Mouse (Mus musculus) neural tube, embryonic 15.5 days (tissue): ENCODE data around the gene Tet2. TPM values are rescaled to one million over a fixed set of nuclear protein-coding genes. Genes with fewer than 3 reads are reported as not detected.

Source experiments
- ATAC-seq: fragments of 200-750 bp; cut with Nextera tagmentation; 2 replicates; pipeline ENCODE4 v1.8.0; 2017; ENCODE audit warnings: mild to moderate bottlenecking, moderate TSS enrichment, moderate library complexity; ENCODE audit not compliant: low FRiP score
- H3K27ac ChIP-seq: fragments of 300-500 bp; sonication (generic); replicated peaks from 2 replicates; pipeline ENCODE4 v1.5.1; 2015; ENCODE audit warnings: mild to moderate bottlenecking, inconsistent platforms
- H3K27me3 ChIP-seq: fragments of 300-500 bp; sonication (generic); replicated peaks from 2 replicates; pipeline ENCODE4 v1.6.1; 2015; ENCODE audit warnings: inconsistent platforms
- H3K36me3 ChIP-seq: fragments of 300-500 bp; sonication (generic); 2 replicates; pipeline ENCODE4 v1.6.1; 2015; ENCODE audit warnings: inconsistent platforms
- H3K4me1 ChIP-seq: fragments of 300-500 bp; sonication (generic); 2 replicates; pipeline ENCODE4 v1.6.1; 2015; ENCODE audit warnings: inconsistent platforms
- H3K4me2 ChIP-seq: fragments of 300-500 bp; sonication (generic); 2 replicates; pipeline ENCODE4 v1.6.1; 2015; ENCODE audit warnings: inconsistent platforms, mild to moderate bottlenecking, moderate library complexity
- H3K4me3 ChIP-seq: fragments of 300-500 bp; sonication (generic); replicated peaks from 2 replicates; pipeline ENCODE4 v1.5.1; 2015; ENCODE audit warnings: mild to moderate bottlenecking, inconsistent platforms
- H3K9ac ChIP-seq: fragments of 300-500 bp; sonication (generic); replicated peaks from 2 replicates; pipeline ENCODE4 v1.6.1; 2015; ENCODE audit warnings: mild to moderate bottlenecking, inconsistent platforms
- H3K9me3 ChIP-seq: fragments of 300-500 bp; sonication (generic); replicated peaks from 2 replicates; pipeline ENCODE4 v1.6.1; 2016; ENCODE audit warnings: inconsistent platforms
- WGBS: fragments of 180-500 bp; shearing (Covaris S2); methylation state at CpG from one replicate; pipeline ENCODE4 v1.1.7; 2015; ENCODE audit warnings: mixed read lengths; 5-methylcytosine and 5-hydroxymethylcytosine counted together
- polyA plus RNA-seq: library from polyadenylated mRNA; unstranded; fragments of >200 nt; fragmentation: Nextera tagmentation; extraction: Ambion mirVana; gene quantifications from 2 replicates; pipeline ENCODE4 v1.2.1, GENCODE M21; 2015

Gene Tet2
- polyA plus RNA-seq, 1 experiment from 2014 or later, result 15.2 TPM

- Histone ChIP-seq H3K9ac (no peak overlapping the region), H3K4me2 (no peak overlapping the region), H3K27me3 (no peaks in the 10 kb centered on the region), H3K27ac (no peak overlapping the region), H3K9me3 (no peaks in the 10 kb centered on the region), H3K4me3 (no peak overlapping the region), H3K4me1 (peaks cover 9% of the 10 kb centered on the region; the same call in 1 of the 2 replicates), H3K36me3 (peaks cover 9% of the 10 kb centered on the region; the same call in 1 of the 2 replicates)
- WGBS, result 96% methylated on average over 12 of the region's 12 CpGs
- no peak for ATAC-seq
Measured at GRCm38 (mm10) chr3:133514290-133514689, 30.6 kb downstream of the Tet2 start.

DNA sequence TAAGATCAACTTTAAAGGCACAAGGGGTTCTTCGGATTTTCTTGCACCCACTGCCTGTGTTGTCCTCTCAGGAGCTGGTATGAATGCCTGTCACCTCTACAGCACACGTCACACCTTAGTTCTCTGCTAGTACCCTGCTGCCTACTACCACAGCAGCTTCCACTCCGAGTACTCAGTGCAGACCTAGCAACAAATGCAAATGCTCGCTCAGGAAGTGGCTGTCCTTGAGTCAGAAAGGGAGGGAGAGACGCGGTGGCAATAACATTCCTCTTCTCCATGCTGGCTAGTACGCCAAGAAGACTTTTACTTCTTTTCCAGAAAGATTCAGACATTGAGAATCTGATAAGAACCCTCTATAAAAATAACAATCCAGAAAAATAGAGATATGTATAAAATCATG, 31.5 kb downstream of the Tet2 start:
- Histone ChIP-seq H3K4me3 (no peak overlapping the region), H3K4me1 (peaks cover 9% of the 10 kb centered on the region; the same call in 1 of the 2 replicates), H3K4me2 (no peak overlapping the region), H3K9ac (no peak overlapping the region), H3K27ac (no peak overlapping the region), H3K36me3 (peaks cover 9% of the 10 kb centered on the region; the same call in 1 of the 2 replicates), H3K27me3 (no peaks in the 10 kb centered on the region), H3K9me3 (no peaks in the 10 kb centered on the region)
- 85% methylated on average over 7 of the region's 7 CpGs for WGBS
- no peak for ATAC-seq

DNA sequence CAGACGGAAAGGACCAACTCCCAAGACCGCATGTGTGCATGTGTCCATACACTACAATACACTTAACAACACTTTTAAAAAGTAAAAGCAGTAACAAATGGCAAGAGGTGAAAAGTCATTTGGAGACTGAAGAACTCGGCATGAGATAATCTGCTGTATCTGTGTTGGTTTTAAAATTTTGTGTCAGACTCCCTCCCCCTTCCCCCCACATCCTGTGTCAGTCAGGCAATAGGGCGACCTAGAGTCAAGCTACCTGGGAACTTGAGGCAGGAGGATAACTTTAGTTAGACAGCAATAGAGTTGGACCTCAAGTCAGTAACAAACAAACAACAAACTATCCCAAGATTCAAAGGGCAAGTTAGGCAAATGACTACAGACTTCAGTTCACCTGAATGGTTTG, 34.6 kb downstream of the Tet2 start:
- no peak for ATAC-seq
- WGBS, result 90% methylated on average over 4 of the region's 4 CpGs
- Histone ChIP-seq H3K9me3 (no peaks in the 10 kb centered on the region), H3K27me3 (no peaks in the 10 kb centered on the region), H3K36me3 (peaks cover 9% of the 10 kb centered on the region; the same call in 1 of the 2 replicates), H3K4me1 (no peaks in the 10 kb centered on the region), H3K4me3 (no peak overlapping the region), H3K4me2 (no peak overlapping the region), H3K27ac (no peak overlapping the region), H3K9ac (no peak overlapping the region)

DNA sequence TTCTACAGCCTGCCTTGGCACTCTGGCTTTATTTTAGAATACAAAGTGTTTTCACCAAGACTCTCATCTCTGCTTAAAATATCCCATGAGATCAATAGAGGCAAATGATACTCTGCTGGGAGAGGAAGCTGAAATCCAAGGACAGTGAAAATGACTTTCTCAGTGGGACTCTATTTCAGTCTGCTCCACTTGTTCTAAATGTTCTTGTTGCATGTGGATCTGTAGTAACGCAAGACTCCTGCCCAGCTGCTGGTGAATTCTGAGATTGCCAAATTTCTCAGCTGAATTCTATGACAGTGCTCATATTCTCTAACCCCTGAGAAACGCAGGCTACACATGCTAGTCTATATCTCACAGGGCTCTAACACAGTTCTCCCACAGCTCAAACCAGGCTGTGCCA, 35.1 kb downstream of the Tet2 start:
- no peak for ATAC-seq
- 62% methylated on average over 2 of the region's 2 CpGs for WGBS
- no peak overlapping the region for H3K4me2 ChIP-seq
- H3K4me1 ChIP-seq, result no peaks in the 10 kb centered on the region
- H3K27me3 ChIP-seq, result no peaks in the 10 kb centered on the region
- H3K27ac ChIP-seq, result no peak overlapping the region
- H3K9ac ChIP-seq, result no peak overlapping the region
- no peaks in the 10 kb centered on the region for H3K9me3 ChIP-seq
- no peak overlapping the region for H3K4me3 ChIP-seq
- peaks cover 9% of the 10 kb centered on the region; the same call in 1 of the 2 replicates for H3K36me3 ChIP-seq

DNA sequence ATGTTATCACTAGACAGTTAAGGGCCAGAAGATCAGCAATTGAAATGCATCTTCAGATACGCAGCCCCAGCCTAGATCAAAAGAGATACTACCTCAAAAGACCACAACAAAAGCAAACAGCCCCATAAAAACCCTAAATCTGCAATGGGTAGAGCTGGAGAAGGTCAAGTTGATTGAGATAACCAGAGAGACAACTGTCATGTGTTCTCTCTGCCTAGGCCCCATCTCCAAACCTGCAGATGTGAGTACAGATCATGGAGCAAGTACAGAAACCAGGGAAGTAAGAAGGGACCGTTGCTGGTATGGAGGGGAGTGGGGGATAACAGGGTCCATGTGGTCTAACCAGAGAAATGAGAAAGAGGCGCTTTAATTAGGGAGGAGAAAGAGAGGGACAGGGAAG, 36.1 kb downstream of the Tet2 start:
- Histone ChIP-seq H3K9ac (no peak overlapping the region), H3K27me3 (no peaks in the 10 kb centered on the region), H3K4me1 (no peaks in the 10 kb centered on the region), H3K27ac (no peak overlapping the region), H3K36me3 (peaks cover 9% of the 10 kb centered on the region; the same call in 1 of the 2 replicates), H3K4me2 (no peak overlapping the region), H3K9me3 (no peaks in the 10 kb centered on the region), H3K4me3 (no peak overlapping the region)
- 89% methylated on average over 3 of the region's 3 CpGs for WGBS
- ATAC-seq, result no peak

- no peaks in the 10 kb centered on the region for H3K9me3 ChIP-seq
- H3K9ac ChIP-seq, result no peak overlapping the region
- H3K27me3 ChIP-seq, result no peaks in the 10 kb centered on the region
- H3K4me1 ChIP-seq, result no peaks in the 10 kb centered on the region
- 37% methylated on average over 9 of the region's 9 CpGs for WGBS
- no peaks in the 10 kb centered on the region for H3K36me3 ChIP-seq
- H3K4me3 ChIP-seq, result no peak overlapping the region
- H3K27ac ChIP-seq, result no peak overlapping the region
- ATAC-seq, result no peak
- no peak overlapping the region for H3K4me2 ChIP-seq
Measured at GRCm38 (mm10) chr3:133506289-133506954, 38.5 kb downstream of the Tet2 start.

GRCm38 (mm10) chr3:133496953-133497352, 48.0 kb downstream of the Tet2 start:
- ATAC-seq, result peak; percentile 91
- H3K4me2 ChIP-seq, result no peak overlapping the region

GRCm38 (mm10) chr3:133491370-133491769, 53.6 kb downstream of the Tet2 start:
- no peaks in the 10 kb centered on the region for H3K9me3 ChIP-seq
- H3K27ac ChIP-seq, result no peak overlapping the region
- no peak overlapping the region for H3K4me3 ChIP-seq
- H3K27me3 ChIP-seq, result no peaks in the 10 kb centered on the region
- no peak overlapping the region for H3K9ac ChIP-seq
- H3K4me1 ChIP-seq, result no peaks in the 10 kb centered on the region
- ATAC-seq, result no peak
- H3K4me2 ChIP-seq, result no peak overlapping the region
- H3K36me3 ChIP-seq, result peaks cover 22% of the 10 kb centered on the region
- WGBS, result 75% methylated on average over 2 of the region's 2 CpGs

More at GRCm38 (mm10) chr3:133496953-133497352, 48.0 kb downstream of the Tet2 start:
- Histone ChIP-seq H3K9me3 (no peaks in the 10 kb centered on the region), H3K27ac (no peak overlapping the region), H3K27me3 (no peaks in the 10 kb centered on the region), H3K4me1 (0 out of 2 replicates have a peak, but pooled peaks cover 2% of the 10 kb centered on the region), H3K36me3 (no peaks in the 10 kb centered on the region), H3K9ac (no peak overlapping the region), H3K4me3 (no peak overlapping the region)
- 54% methylated on average over 7 of the region's 7 CpGs for WGBS

- Histone ChIP-seq H3K27me3 (no peaks in the 10 kb centered on the region), H3K4me1 (no peaks in the 10 kb centered on the region), H3K4me2 (no peak overlapping the region), H3K4me3 (no peak overlapping the region), H3K9me3 (no peaks in the 10 kb centered on the region), H3K36me3 (peaks cover 42% of the 10 kb centered on the region), H3K9ac (no peak overlapping the region), H3K27ac (no peak overlapping the region)
- no peak for ATAC-seq
- WGBS, result 91% methylated on average over 13 of the region's 13 CpGs
Measured at GRCm38 (mm10) chr3:133488022-133488725, 56.8 kb downstream of the Tet2 start.

- Histone ChIP-seq H3K4me2 (no peak overlapping the region), H3K4me1 (no peaks in the 10 kb centered on the region), H3K4me3 (no peak overlapping the region), H3K9me3 (no peaks in the 10 kb centered on the region), H3K36me3 (peaks cover 62% of the 10 kb centered on the region), H3K9ac (no peak overlapping the region), H3K27me3 (no peaks in the 10 kb centered on the region), H3K27ac (no peak overlapping the region)
- no peak for ATAC-seq
- WGBS, result 83% methylated on average over 1 of the region's 1 CpGs
Measured at GRCm38 (mm10) chr3:133482887-133483286, 62.1 kb downstream of the Tet2 start.

DNA sequence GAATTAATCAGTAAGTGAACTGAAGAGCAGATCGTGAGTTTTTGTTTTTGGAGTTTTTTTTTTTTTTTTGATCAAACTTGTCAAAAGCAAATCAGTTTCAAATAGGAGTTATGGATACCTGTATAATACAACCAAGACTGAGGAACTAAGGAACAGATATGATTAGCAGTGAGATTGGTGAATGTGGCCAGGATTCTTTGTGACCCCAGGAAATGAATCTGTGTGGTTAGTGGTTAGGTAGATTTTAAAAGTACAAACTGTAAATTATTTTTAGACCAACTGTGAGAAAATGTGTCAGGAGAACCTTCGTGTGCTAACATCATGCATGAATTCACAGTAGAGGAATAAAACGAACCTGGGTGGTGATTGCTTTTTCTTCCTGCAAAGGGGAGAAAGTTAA, 66.0 kb downstream of the Tet2 start:
- Histone ChIP-seq H3K4me1 (no peaks in the 10 kb centered on the region), H3K27ac (no peak overlapping the region), H3K9me3 (no peaks in the 10 kb centered on the region), H3K4me3 (no peak overlapping the region), H3K9ac (no peak overlapping the region), H3K36me3 (peaks cover 34% of the 10 kb centered on the region), H3K27me3 (no peaks in the 10 kb centered on the region), H3K4me2 (no peak overlapping the region)
- WGBS, result 85% methylated on average over 3 of the region's 3 CpGs
- no peak for ATAC-seq

- Histone ChIP-seq H3K36me3 (peaks cover 27% of the 10 kb centered on the region), H3K4me3 (no peak overlapping the region), H3K27ac (no peak overlapping the region), H3K4me1 (no peaks in the 10 kb centered on the region), H3K27me3 (no peaks in the 10 kb centered on the region), H3K9ac (no peak overlapping the region), H3K9me3 (no peaks in the 10 kb centered on the region), H3K4me2 (no peak overlapping the region)
- no peak for ATAC-seq
- 85% methylated on average over 1 of the region's 1 CpGs for WGBS
Measured at GRCm38 (mm10) chr3:133473781-133474180, 71.2 kb downstream of the Tet2 start.
